Mouse (Mus musculus) cerebellum, adult 2 months (tissue): ENCODE results near the gene Usp16.

Experiments
- CTCF ChIP-seq: fragments of 200-500 bp; IDR thresholded peaks from 2 replicates; pipeline ENCODE4 v1.5.1; 2011; ENCODE audit warnings: low read depth, mild to moderate bottlenecking, control low read depth, low read length, moderate library complexity, borderline replicate concordance; ENCODE audit not compliant: insufficient read depth
- POLR2A ChIP-seq: fragments of 200-500 bp; IDR thresholded peaks from 2 replicates; pipeline ENCODE4 v1.6.1; 2011; ENCODE audit warnings: low read length, control low read depth, borderline replicate concordance; ENCODE audit not compliant: insufficient read depth

DNA sequence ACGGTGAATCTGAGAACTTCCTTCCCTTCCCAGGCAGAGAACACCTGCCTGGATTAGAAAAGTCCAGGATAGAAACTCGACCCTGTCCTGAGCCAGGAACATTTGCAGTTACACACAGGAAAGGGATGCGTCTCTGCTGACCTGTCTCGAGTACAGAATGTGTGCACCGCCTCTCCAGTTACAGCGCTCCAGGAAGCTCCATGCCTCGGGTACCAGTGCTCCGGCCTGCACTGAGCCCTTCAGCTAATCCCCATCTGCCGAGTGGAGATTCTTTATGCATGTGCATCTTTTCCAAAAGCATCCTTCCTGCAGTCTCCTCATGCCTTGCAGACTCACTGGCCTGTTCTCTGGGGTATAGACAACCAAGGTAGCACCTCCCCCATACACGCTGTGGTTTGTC lies 74.3 kb downstream of the Usp16 start:
- TF ChIP-seq POLR2A (no peak), CTCF (no peak)
